Mouse (Mus musculus) heart, postnatal 25 days (tissue): ENCODE results near the gene Hus1. TPM values are rescaled to one million over a fixed set of nuclear protein-coding genes. Genes with fewer than 3 reads are reported as not detected.

Source experiments
- DNase-seq: peaks from one replicate; pipeline ENCODE4 v3.0.0; 2022; ENCODE audit warnings: low spot score
- intact Hi-C: fragments of 180-260 bp; cut with DNase I; formaldehyde crosslinking; loops from one replicate; pipeline ENCODE4 v1.15.1; 2025
- total RNA-seq, 2 experiments: library from RNA; stranded (reverse); gene quantifications; 2 replicates each; pipeline ENCODE4 v1.2.3; 2021

Hus1 gene
- total RNA-seq, result 10 to 100 TPM; 12.1 TPM

GRCm38 (mm10) chr11:9010853-9011339 lies at the start of gene Hus1:
Hus1 (minus strand) TSS chr11:9011191.
- intact Hi-C loops, result loop anchor here (5.0 kb wide), 2 partner anchors 36 to 106 kb away; partner anchors contain the start of genes Gm11992, Sun3 and Upp1
- DNase-seq, result peak; percentile 76

GRCm38 (mm10) chr11:9060484-9060883 lies 49.5 kb upstream of the Hus1 start:
- intact Hi-C loops, result no loop called here

GRCm38 (mm10) chr11:9060029-9060428 lies 49.0 kb upstream of the Hus1 start:
- no peak for DNase-seq
- intact Hi-C loops, result no loop called here

More at GRCm38 (mm10) chr11:9060484-9060883, 49.5 kb upstream of the Hus1 start:
- no peak for DNase-seq

GRCm38 (mm10) chr11:9057711-9058110 lies 46.7 kb upstream of the Hus1 start:
- no peak for DNase-seq
- intact Hi-C loops, result no loop called here

GRCm38 (mm10) chr11:9056937-9057336 lies 45.9 kb upstream of the Hus1 start:
- intact Hi-C loops, result no loop called here

GRCm38 (mm10) chr11:9051895-9052294 lies 40.9 kb upstream of the Hus1 start:
- intact Hi-C loops, result loop anchor here (5.0 kb wide), 1 partner anchor 65 kb away; the partner anchor contains the start of gene Upp1
- no peak for DNase-seq

More at GRCm38 (mm10) chr11:9056937-9057336, 45.9 kb upstream of the Hus1 start:
- DNase-seq, result no peak

- no peak for DNase-seq
- intact Hi-C loops, result loop anchor here (5.0 kb wide), 1 partner anchor 67 kb away; the partner anchor contains the start of gene Upp1
Measured at GRCm38 (mm10) chr11:9050241-9050640, 39.2 kb upstream of the Hus1 start.

GRCm38 (mm10) chr11:9048703-9049060 lies 37.7 kb upstream of the Hus1 start, which contains the start of gene Sun3:
Sun3 (minus strand) TSS chr11:9048991.
- intact Hi-C loops, result loop anchor here (5.0 kb wide), 1 partner anchor 36 kb away; the partner anchor contains the start of gene Hus1
- no peak for DNase-seq

- peak; percentile 63 for DNase-seq
Measured at GRCm38 (mm10) chr11:9048011-9048702, 37.2 kb upstream of the Hus1 start, which contains the start of gene Gm11992. Gm11992 (plus strand) TSS chr11:9048594.

GRCm38 (mm10) chr11:9047044-9047443 lies 36.1 kb upstream of the Hus1 start:
- intact Hi-C loops, result loop anchor here (5.0 kb wide), 1 partner anchor 35 kb away; the partner anchor contains the start of gene Hus1
- DNase-seq, result no peak

More at GRCm38 (mm10) chr11:9048011-9048702, 37.2 kb upstream of the Hus1 start, which contains the start of gene Gm11992:
- intact Hi-C loops, result loop anchor here (5.0 kb wide), 1 partner anchor 36 kb away; the partner anchor contains the start of gene Hus1

GRCm38 (mm10) chr11:9046546-9046945 lies 35.6 kb upstream of the Hus1 start:
- intact Hi-C loops, result loop anchor here (5.0 kb wide), 1 partner anchor 34 kb away; the partner anchor contains the start of gene Hus1
- no peak for DNase-seq

- DNase-seq, result no peak
- intact Hi-C loops, result no loop called here
Measured at GRCm38 (mm10) chr11:9031530-9031929, 20.5 kb upstream of the Hus1 start.

GRCm38 (mm10) chr11:9025211-9025610 lies 14.2 kb upstream of the Hus1 start:
- no peak for DNase-seq
- intact Hi-C loops, result no loop called here

- intact Hi-C loops, result no loop called here
- no peak for DNase-seq
Measured at GRCm38 (mm10) chr11:9024782-9025181, 13.8 kb upstream of the Hus1 start.

- no peak for DNase-seq
- intact Hi-C loops, result no loop called here
Measured at GRCm38 (mm10) chr11:9020207-9020606, 9.2 kb upstream of the Hus1 start.

- no peak for DNase-seq
- intact Hi-C loops, result no loop called here
Measured at GRCm38 (mm10) chr11:9018491-9019267, 7.7 kb upstream of the Hus1 start.

- intact Hi-C loops, result loop anchor here (5.0 kb wide), 2 partner anchors 33 to 103 kb away; partner anchors contain the start of genes Gm11992, Sun3 and Upp1
- no peak for DNase-seq
Measured at GRCm38 (mm10) chr11:9014740-9015139, 3.7 kb upstream of the Hus1 start.

GRCm38 (mm10) chr11:9011348-9011747 lies 357 bp upstream of the Hus1 start:
- intact Hi-C loops, result loop anchor here (5.0 kb wide), 2 partner anchors 36 to 106 kb away; partner anchors contain the start of genes Gm11992, Sun3 and Upp1
- no peak for DNase-seq

- intact Hi-C loops, result loop anchor here (5.0 kb wide), 2 partner anchors 37 to 107 kb away; partner anchors contain the start of genes Gm11992, Sun3 and Upp1
- no peak for DNase-seq
Measured at GRCm38 (mm10) chr11:9010416-9010815, 575 bp downstream of the Hus1 start.

GRCm38 (mm10) chr11:9008761-9009160 lies 2.2 kb downstream of the Hus1 start:
- intact Hi-C loops, result no loop called here
- no peak for DNase-seq
